Mouse (Mus musculus) forebrain, embryonic 11.5 days (tissue): ENCODE data around the gene Iqschfp. TPM values are rescaled to one million over a fixed set of nuclear protein-coding genes. Genes with fewer than 3 reads are reported as not detected.
A peak's percentile ranks its signal among the peaks of the same experiment; 100 is the strongest.

Experiments
- ATAC-seq: fragments of 200-750 bp; cut with Nextera tagmentation; replicated peaks from 2 replicates; pipeline ENCODE4 v1.8.0; 2017; ENCODE audit warnings: moderate TSS enrichment; ENCODE audit not compliant: low FRiP score
- DNase-seq: peaks from one replicate; pipeline ENCODE4 v3.0.0-alpha.2; 2017; ENCODE audit warnings: low spot score
- H3K27ac ChIP-seq: fragments of 300-500 bp; sonication (generic); 2 replicates; pipeline ENCODE4 v1.5.1; 2014; ENCODE audit warnings: low read depth, low read length
- H3K27me3 ChIP-seq: fragments of 300-500 bp; sonication (generic); 2 replicates; pipeline ENCODE4 v1.6.1; 2014; ENCODE audit warnings: mild to moderate bottlenecking, low read length, mixed read lengths; ENCODE audit not compliant: control insufficient read depth, insufficient read depth
- H3K36me3 ChIP-seq: fragments of 300-500 bp; sonication (generic); 2 replicates; pipeline ENCODE4 v1.6.1; 2014; ENCODE audit warnings: mild to moderate bottlenecking, low read length, moderate library complexity, mixed read lengths; ENCODE audit not compliant: control insufficient read depth, insufficient read depth
- H3K4me1 ChIP-seq: fragments of 300-500 bp; sonication (generic); replicated peaks from 2 replicates; pipeline ENCODE4 v1.6.1; 2014; ENCODE audit warnings: low read length, mixed read lengths; ENCODE audit not compliant: control insufficient read depth, insufficient read depth
- H3K4me2 ChIP-seq: fragments of 300-500 bp; sonication (generic); 2 replicates; pipeline ENCODE4 v1.6.1; 2014; ENCODE audit warnings: low read depth, mild to moderate bottlenecking, low read length, moderate library complexity, mixed read lengths; ENCODE audit not compliant: severe bottlenecking
- H3K4me3 ChIP-seq: fragments of 300-500 bp; sonication (generic); 2 replicates; pipeline ENCODE4 v1.5.1; 2014; ENCODE audit warnings: low read depth, low read length
- H3K9ac ChIP-seq: fragments of 300-500 bp; sonication (generic); 2 replicates; pipeline ENCODE4 v1.6.1; 2014; ENCODE audit warnings: low read length
- H3K9me3 ChIP-seq: fragments of 300-500 bp; sonication (generic); 2 replicates; pipeline ENCODE4 v1.6.1; 2016; ENCODE audit warnings: low read length, mixed read lengths; ENCODE audit not compliant: control insufficient read depth
- WGBS: fragments of 180-500 bp; shearing (Covaris S2); extraction: QIAGEN DNeasy Blood & Tissue Kit; methylation state at CpG from one replicate; pipeline ENCODE4 v1.1.7; 2014; 5-methylcytosine and 5-hydroxymethylcytosine counted together
- polyA plus RNA-seq: library from polyadenylated mRNA; unstranded; fragments of >200 nt; fragmentation: Nextera tagmentation; extraction: Ambion mirVana; gene quantifications from 2 replicates; pipeline ENCODE4 v1.2.1, GENCODE M21; 2014

Gene Iqschfp
- polyA plus RNA-seq, 1 experiment from 2014 or later, result 1.3 TPM

- no peaks in the 10 kb centered on the region; the same call in 1 of the 2 replicates for H3K27me3 ChIP-seq
Measured at GRCm38 (mm10) chr3:68491516-68491915, 599.5 kb downstream of the Iqschfp start.

GRCm38 (mm10) chr3:68492066-68492465, 600.0 kb downstream of the Iqschfp start:
- Histone ChIP-seq H3K4me3 (no peak overlapping the region), H3K9ac (no peak overlapping the region), H3K4me2 (no peak overlapping the region), H3K9me3 (no peaks in the 10 kb centered on the region), H3K4me1 (peaks cover 7% of the 10 kb centered on the region; the same call in 1 of the 2 replicates), H3K27me3 (no peaks in the 10 kb centered on the region; the same call in 1 of the 2 replicates), H3K36me3 (no peaks in the 10 kb centered on the region), H3K27ac (no peak overlapping the region)
- 56% methylated on average over 1 of the region's 1 CpGs for WGBS
- ATAC-seq (no peak), DNase-seq (no peak)

More at GRCm38 (mm10) chr3:68491516-68491915, 599.5 kb downstream of the Iqschfp start:
- Histone ChIP-seq H3K27ac (no peak overlapping the region), H3K4me2 (no peak overlapping the region), H3K36me3 (no peaks in the 10 kb centered on the region), H3K4me1 (peaks cover 7% of the 10 kb centered on the region; the same call in 1 of the 2 replicates), H3K4me3 (no peak overlapping the region), H3K9ac (no peak overlapping the region), H3K9me3 (no peaks in the 10 kb centered on the region)
- no peak for ATAC-seq
- WGBS, result 80% methylated on average over 6 of the region's 6 CpGs
- no peak for DNase-seq

GRCm38 (mm10) chr3:68492513-68492912, 600.5 kb downstream of the Iqschfp start:
- Histone ChIP-seq H3K36me3 (no peaks in the 10 kb centered on the region), H3K27ac (no peak overlapping the region; the same call in 1 of the 2 replicates), H3K9ac (no peak overlapping the region), H3K27me3 (no peaks in the 10 kb centered on the region; the same call in 1 of the 2 replicates), H3K4me1 (peaks cover 7% of the 10 kb centered on the region; the same call in 1 of the 2 replicates), H3K9me3 (no peaks in the 10 kb centered on the region), H3K4me3 (0 out of 2 replicates have a peak overlapping the region, but pooled peaks have one; percentile 61), H3K4me2 (peak overlapping the region; percentile 97)
- no peak for DNase-seq
- ATAC-seq, result no peak
- WGBS, result 22% methylated on average over 3 of the region's 3 CpGs

GRCm38 (mm10) chr3:68493170-68493585, 601.1 kb downstream of the Iqschfp start:
- Histone ChIP-seq H3K4me2 (peak overlapping the region; percentile 97), H3K27ac (peak overlapping the region; percentile 43), H3K4me1 (peaks cover 7% of the 10 kb centered on the region; the same call in 1 of the 2 replicates), H3K9ac (peak overlapping the region; percentile 74), H3K9me3 (no peaks in the 10 kb centered on the region), H3K4me3 (peak overlapping the region; percentile 61), H3K36me3 (no peaks in the 10 kb centered on the region), H3K27me3 (no peaks in the 10 kb centered on the region; the same call in 1 of the 2 replicates)
- WGBS, result under 1% methylated on average over 12 of the region's 12 CpGs
- no peak; the same call in none of the 2 replicates for ATAC-seq
- DNase-seq, result peak; percentile 69

GRCm38 (mm10) chr3:68493586-68494295, 601.7 kb downstream of the Iqschfp start:
- H3K27ac ChIP-seq, result peak overlapping the region; percentile 43
- H3K27me3 ChIP-seq, result no peaks in the 10 kb centered on the region; the same call in 1 of the 2 replicates
- H3K4me2 ChIP-seq, result peak overlapping the region; percentile 97
- peak overlapping the region; percentile 74 for H3K9ac ChIP-seq
- no peaks in the 10 kb centered on the region for H3K36me3 ChIP-seq
- ATAC-seq (peak; percentile 84), DNase-seq (peak; percentile 95)
- H3K9me3 ChIP-seq, result no peaks in the 10 kb centered on the region
- WGBS, result 0% methylated on average over 58 of the region's 70 CpGs
- peak overlapping the region; percentile 61 for H3K4me3 ChIP-seq
- H3K4me1 ChIP-seq, result peaks cover 7% of the 10 kb centered on the region; the same call in 1 of the 2 replicates

- DNase-seq (peak; percentile 77), ATAC-seq (peak; percentile 57)
- H3K4me2 ChIP-seq, result peak overlapping the region; percentile 97
- no peaks in the 10 kb centered on the region for H3K9me3 ChIP-seq
- no peak overlapping the region for H3K27ac ChIP-seq
- WGBS, result under 1% methylated on average over 65 of the region's 68 CpGs
- no peaks in the 10 kb centered on the region; the same call in 1 of the 2 replicates for H3K27me3 ChIP-seq
- H3K9ac ChIP-seq, result peak overlapping the region; percentile 74
- peak overlapping the region; percentile 61 for H3K4me3 ChIP-seq
- H3K36me3 ChIP-seq, result no peaks in the 10 kb centered on the region
- H3K4me1 ChIP-seq, result peaks cover 7% of the 10 kb centered on the region; the same call in 1 of the 2 replicates
Measured at GRCm38 (mm10) chr3:68494296-68495095, 602.5 kb downstream of the Iqschfp start.

GRCm38 (mm10) chr3:68495096-68495735, 603.2 kb downstream of the Iqschfp start:
- H3K27ac ChIP-seq, result no peak overlapping the region
- peaks cover 7% of the 10 kb centered on the region; the same call in 1 of the 2 replicates for H3K4me1 ChIP-seq
- H3K9ac ChIP-seq, result peak overlapping the region; percentile 74
- DNase-seq (peak; percentile 82), ATAC-seq (peak; percentile 34)
- H3K36me3 ChIP-seq, result no peaks in the 10 kb centered on the region
- peak overlapping the region; percentile 61 for H3K4me3 ChIP-seq
- WGBS, result under 1% methylated on average over 38 of the region's 38 CpGs
- peak overlapping the region; percentile 97 for H3K4me2 ChIP-seq
- no peaks in the 10 kb centered on the region for H3K9me3 ChIP-seq
- H3K27me3 ChIP-seq, result no peaks in the 10 kb centered on the region; the same call in 1 of the 2 replicates

- ATAC-seq (no peak), DNase-seq (peak; percentile 64)
- Histone ChIP-seq H3K9ac (peak overlapping the region; percentile 74), H3K9me3 (no peaks in the 10 kb centered on the region), H3K36me3 (no peaks in the 10 kb centered on the region), H3K27me3 (no peaks in the 10 kb centered on the region; the same call in 1 of the 2 replicates), H3K27ac (no peak overlapping the region), H3K4me3 (peak overlapping the region; percentile 61), H3K4me2 (peak overlapping the region; percentile 97), H3K4me1 (peaks cover 7% of the 10 kb centered on the region; the same call in 1 of the 2 replicates)
- 1% methylated on average over 9 of the region's 9 CpGs for WGBS
Measured at GRCm38 (mm10) chr3:68495736-68496242, 603.8 kb downstream of the Iqschfp start.
